Mouse (Mus musculus): ENCODE results near the gene Wdr43.
A peak's percentile ranks its signal among the peaks of the same experiment; 100 is the strongest.

DNA sequence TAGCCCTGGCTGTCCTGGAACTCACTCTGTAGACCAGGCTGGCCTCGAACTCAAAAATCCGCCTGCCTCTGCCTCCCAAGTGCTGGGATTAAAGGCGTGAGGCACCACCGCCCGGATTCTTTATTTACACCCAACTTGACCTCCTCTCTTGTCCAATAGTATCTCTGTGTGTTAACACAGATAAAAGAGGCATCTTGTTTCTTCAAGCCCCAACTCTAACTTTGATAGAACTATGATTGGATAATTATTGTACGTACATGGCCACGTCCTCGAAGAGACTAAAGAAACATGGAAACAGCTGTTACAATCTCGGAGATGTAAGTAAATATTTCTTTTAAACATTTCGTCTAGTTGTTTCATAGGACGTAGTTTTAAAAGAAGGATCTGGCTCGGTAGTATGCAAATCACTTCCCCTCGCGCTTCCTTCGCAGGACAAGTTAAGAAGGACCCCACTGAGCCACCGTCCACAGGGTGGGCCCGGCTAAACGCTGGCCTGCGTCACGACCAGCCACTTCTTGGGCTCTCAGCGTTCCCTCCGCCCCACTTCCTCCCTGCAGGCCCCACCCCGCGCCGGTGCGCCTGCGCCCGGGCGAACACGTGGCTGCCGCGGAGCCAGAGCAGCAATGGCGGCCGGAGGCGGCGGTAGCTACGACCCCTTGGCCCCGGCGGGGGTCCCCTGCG lies at the start of gene Wdr43:
- TF ChIP-seq POLR2A (IDR thresholded peaks at IDR 0.05; ENCODE audit: low read depth, low read length), result peak; percentile 76
- no peak for TF ChIP-seq CTCF (IDR thresholded peaks at IDR 0.05; ENCODE audit: extremely low read depth, insufficient read length, insufficient replicate concordance, low read depth, low read length)
